Mouse (Mus musculus): ENCODE results near the gene Wfdc8. TPM values are rescaled to one million over a fixed set of nuclear protein-coding genes. Genes with fewer than 3 reads are reported as not detected.
A peak's percentile ranks its signal among the peaks of the same experiment; 100 is the strongest.

Gene Wfdc8
- polyA plus RNA-seq, 1 experiment, result not detected

- TF ChIP-seq CTCF (IDR thresholded peaks at IDR 0.05; ENCODE audit: extremely low read depth, insufficient read depth, low read length), result no peak
- TF ChIP-seq POLR2A (IDR thresholded peaks at IDR 0.05; ENCODE audit: extremely low read depth, insufficient read depth, low read length), result no peak
- Histone ChIP-seq H3K27ac (ENCODE audit: insufficient read depth, low read length) (no peak overlapping the region), H3K4me1 (ENCODE audit: control insufficient read depth, insufficient read depth, low read length) (no peaks in the 10 kb centered on the region), H3K4me3 (ENCODE audit: insufficient read depth, low read length) (no peak overlapping the region)
Measured at GRCm38 (mm10) chr2:164564346-164564745, 49.1 kb downstream of the Wfdc8 start.

DNA sequence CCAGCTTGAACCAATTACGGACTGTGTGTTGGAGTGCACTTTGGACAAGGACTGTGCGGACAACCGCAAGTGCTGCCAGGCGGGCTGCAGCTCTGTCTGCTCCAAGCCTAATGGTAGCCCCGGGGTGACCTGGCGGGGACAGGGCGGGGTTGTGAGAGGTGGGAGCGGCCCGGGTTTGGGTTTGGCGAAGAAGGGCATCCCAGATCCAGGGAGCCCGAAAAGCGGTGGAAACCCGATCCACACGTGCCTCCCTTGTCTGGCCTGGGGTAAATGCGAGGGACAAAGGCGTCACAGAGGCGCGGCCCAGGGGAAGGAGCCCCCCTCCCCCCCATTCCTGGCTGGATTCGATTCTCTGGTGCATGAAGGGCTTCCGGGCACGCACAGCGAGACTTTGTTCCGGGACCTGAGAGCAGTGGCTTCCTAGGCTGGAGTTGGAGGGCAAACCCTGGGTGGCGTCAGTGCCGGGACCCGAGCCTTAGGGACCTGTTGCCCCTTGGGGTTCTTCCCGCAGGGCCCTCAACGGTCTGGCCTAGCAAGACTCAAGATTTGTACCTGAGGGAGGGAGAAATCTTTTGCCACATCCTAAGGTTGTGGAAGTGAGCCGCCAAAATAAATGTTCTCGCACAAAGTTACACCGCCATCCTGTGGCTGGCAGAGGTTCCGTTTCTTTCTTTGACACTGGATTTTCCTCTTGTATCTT, 49.9 kb downstream of the Wfdc8 start:
- no peak overlapping the region for H3K27ac ChIP-seq (ENCODE audit: insufficient read depth, low read length)
- no peak for TF ChIP-seq POLR2A (IDR thresholded peaks at IDR 0.05; ENCODE audit: extremely low read depth, insufficient read depth, low read length)
- peak; percentile 70 for TF ChIP-seq CTCF (IDR thresholded peaks at IDR 0.05; ENCODE audit: extremely low read depth, insufficient read depth, low read length)
- peaks cover 3% of the 10 kb centered on the region; the same call in 1 of the 2 replicates for H3K4me1 ChIP-seq (ENCODE audit: control insufficient read depth, insufficient read depth, low read length)

GRCm38 (mm10) chr2:164562391-164563188, 50.8 kb downstream of the Wfdc8 start, which contains the start of gene Wfdc2:
Gene Wfdc2 (plus strand): TSS chr2:164562413.
- TF ChIP-seq CTCF (IDR thresholded peaks at IDR 0.05; ENCODE audit: extremely low read depth, insufficient read depth, low read length) (no peak), POLR2A (IDR thresholded peaks at IDR 0.05; ENCODE audit: extremely low read depth, insufficient read depth, low read length) (no peak)
- no peak within 1 kb of the TSS for H3K4me3 ChIP-seq (ENCODE audit: insufficient read depth, low read length)
- H3K27ac ChIP-seq (ENCODE audit: insufficient read depth, low read length), result no peak within 1 kb of the TSS
- H3K4me1 ChIP-seq (ENCODE audit: control insufficient read depth, insufficient read depth, low read length), result peaks cover 7% of the 10 kb centered on the region

More for the DNA sequence above, 49.9 kb downstream of the Wfdc8 start:
- H3K4me3 ChIP-seq (ENCODE audit: insufficient read depth, low read length), result no peak overlapping the region

DNA sequence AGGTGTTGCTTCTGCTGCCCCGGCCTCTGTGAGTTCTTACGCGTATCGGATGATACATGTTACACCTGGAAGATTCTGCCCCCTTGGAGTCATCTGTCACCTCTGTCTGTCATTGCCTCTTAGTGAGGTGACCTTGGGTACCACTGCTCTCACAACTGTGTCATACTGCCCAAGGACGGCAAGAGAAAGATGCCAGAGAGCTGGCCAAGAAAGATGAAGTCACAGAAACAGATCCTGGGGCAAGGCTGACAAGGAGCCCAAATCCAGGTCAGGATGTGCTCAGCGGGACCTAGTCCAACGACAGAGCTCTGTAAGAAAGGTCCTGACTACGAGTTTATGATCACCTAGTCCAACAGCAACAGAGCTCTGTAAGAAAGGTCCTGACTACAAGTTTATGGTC, 53.3 kb downstream of the Wfdc8 start:
- H3K27ac ChIP-seq (ENCODE audit: insufficient read depth, low read length), result no peak overlapping the region
- no peak overlapping the region for H3K4me3 ChIP-seq (ENCODE audit: insufficient read depth, low read length)
- TF ChIP-seq CTCF (IDR thresholded peaks at IDR 0.05; ENCODE audit: extremely low read depth, insufficient read depth, low read length) (no peak), POLR2A (IDR thresholded peaks at IDR 0.05; ENCODE audit: extremely low read depth, insufficient read depth, low read length) (no peak)
- peaks cover 7% of the 10 kb centered on the region for H3K4me1 ChIP-seq (ENCODE audit: control insufficient read depth, insufficient read depth, low read length)

GRCm38 (mm10) chr2:164558991-164559645, 54.3 kb downstream of the Wfdc8 start:
- H3K27ac ChIP-seq (ENCODE audit: insufficient read depth, low read length), result no peak overlapping the region
- TF ChIP-seq CTCF (IDR thresholded peaks at IDR 0.05; ENCODE audit: extremely low read depth, insufficient read depth, low read length) (no peak), POLR2A (IDR thresholded peaks at IDR 0.05; ENCODE audit: extremely low read depth, insufficient read depth, low read length) (no peak)
- peaks cover 7% of the 10 kb centered on the region for H3K4me1 ChIP-seq (ENCODE audit: control insufficient read depth, insufficient read depth, low read length)
- H3K4me3 ChIP-seq (ENCODE audit: insufficient read depth, low read length), result no peak overlapping the region

DNA sequence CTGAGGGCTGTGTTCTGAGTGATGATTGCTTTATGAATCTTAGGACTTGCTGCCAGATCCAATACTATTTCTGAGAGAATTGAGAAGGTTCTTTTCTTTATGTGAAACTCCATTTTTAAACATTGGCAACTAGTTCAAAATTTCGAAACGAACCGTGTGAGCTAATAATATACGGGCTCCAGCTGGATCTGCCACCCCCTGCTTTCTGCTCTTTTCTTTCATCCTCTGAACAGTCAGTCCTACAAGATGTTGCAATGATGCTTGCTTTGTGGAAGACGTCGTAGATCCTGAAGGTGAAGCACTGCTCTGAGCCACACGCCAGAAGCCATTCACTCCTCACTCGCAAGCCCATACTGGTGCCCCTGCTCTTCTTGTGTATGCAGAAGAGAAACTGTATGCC, 55.0 kb downstream of the Wfdc8 start:
- Histone ChIP-seq H3K4me3 (ENCODE audit: insufficient read depth, low read length) (no peak overlapping the region), H3K4me1 (ENCODE audit: control insufficient read depth, insufficient read depth, low read length) (peaks cover 7% of the 10 kb centered on the region), H3K27ac (ENCODE audit: insufficient read depth, low read length) (no peak overlapping the region)

DNA sequence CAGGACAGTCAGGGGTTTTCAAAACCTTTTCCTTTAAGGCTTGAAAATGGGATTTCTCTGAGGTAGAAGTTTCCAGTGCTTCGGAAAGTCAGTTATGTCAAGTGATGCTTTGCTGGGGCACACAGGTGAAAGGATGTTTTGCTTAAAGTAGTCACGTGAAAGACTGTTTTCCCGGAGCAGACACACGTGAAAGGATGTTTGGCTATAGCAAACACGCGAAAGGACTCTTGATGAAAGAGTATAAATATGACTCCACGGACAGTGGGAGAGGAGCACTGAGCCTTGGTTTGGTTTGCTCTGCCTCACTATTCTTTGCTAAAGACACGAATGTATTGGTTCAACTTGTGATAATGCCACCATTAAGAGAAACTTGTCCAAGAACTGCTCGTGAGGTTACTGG, 61.9 kb downstream of the Wfdc8 start:
- TF ChIP-seq CTCF (IDR thresholded peaks at IDR 0.05; ENCODE audit: extremely low read depth, insufficient read depth, low read length), result no peak
- TF ChIP-seq POLR2A (IDR thresholded peaks at IDR 0.05; ENCODE audit: extremely low read depth, insufficient read depth, low read length), result no peak
- Histone ChIP-seq H3K4me3 (ENCODE audit: insufficient read depth, low read length) (no peak overlapping the region), H3K27ac (ENCODE audit: insufficient read depth, low read length) (no peak overlapping the region), H3K4me1 (ENCODE audit: control insufficient read depth, insufficient read depth, low read length) (no peaks in the 10 kb centered on the region)

More for the DNA sequence above, 55.0 kb downstream of the Wfdc8 start:
- TF ChIP-seq CTCF (IDR thresholded peaks at IDR 0.05; ENCODE audit: extremely low read depth, insufficient read depth, low read length), result no peak
- TF ChIP-seq POLR2A (IDR thresholded peaks at IDR 0.05; ENCODE audit: extremely low read depth, insufficient read depth, low read length), result no peak

- no peak overlapping the region for H3K27ac ChIP-seq (ENCODE audit: insufficient read depth, low read length)
- TF ChIP-seq POLR2A (IDR thresholded peaks at IDR 0.05; ENCODE audit: extremely low read depth, insufficient read depth, low read length), result no peak
- TF ChIP-seq CTCF (IDR thresholded peaks at IDR 0.05; ENCODE audit: extremely low read depth, insufficient read depth, low read length), result no peak
- H3K4me1 ChIP-seq (ENCODE audit: control insufficient read depth, insufficient read depth, low read length), result no peaks in the 10 kb centered on the region
- no peak overlapping the region for H3K4me3 ChIP-seq (ENCODE audit: insufficient read depth, low read length)
Measured at GRCm38 (mm10) chr2:164550895-164551269, 62.5 kb downstream of the Wfdc8 start.

All from cortical plate, adult 2 months (tissue).